Mouse (Mus musculus): ENCODE measurements around the gene Fam8a1. TPM values are rescaled to one million over a fixed set of nuclear protein-coding genes. Genes with fewer than 3 reads are reported as not detected.

Fam8a1 gene
- total and polyA plus RNA-seq, 3 experiments, result 8.4 to 16.5 TPM; not detected in 1

GRCm38 (mm10) chr13:46663461-46663964 is 5.8 kb upstream of the Fam8a1 start:
- peak; percentile 69 for DNase-seq (ENCODE audit: low read depth, low spot score)
- Histone ChIP-seq H3K9me3 (replicated peaks; ENCODE audit: insufficient read depth, low read length) (no peaks in the 10 kb centered on the region), H3K4me3 (ENCODE audit: control insufficient read depth in 1 of 2, insufficient read depth in 1 of 2, low read depth in 2 of 2, low read length in 2 of 2) (no peak overlapping the region), H3K27me3 (ENCODE audit: control insufficient read depth in 1 of 2, insufficient read depth in 2 of 2, low read length in 2 of 2) (peaks cover 0 to 4% of the 10 kb centered on the region in 2 experiments; a peak in 1 of 4 replicates), H3K9ac (ENCODE audit: control insufficient read depth, low read depth, low read length, poor library complexity, severe bottlenecking) (no peak overlapping the region), H3K27ac (ENCODE audit: control insufficient read depth, low read depth, low read length) (no peak overlapping the region), H3K79me2 (ENCODE audit: control insufficient read depth, insufficient read depth, low read length, poor library complexity) (no peaks in the 10 kb centered on the region), H3K36me3 (ENCODE audit: control insufficient read depth in 1 of 2, insufficient read depth in 2 of 2, low read length in 2 of 2) (peaks cover 0 to under 1% of the 10 kb centered on the region in 2 experiments; a peak in 1 of 4 replicates), H3K4me1 (ENCODE audit: control insufficient read depth in 1 of 2, insufficient read depth in 2 of 2, low read length in 2 of 2) (peaks cover 0 to 2% of the 10 kb centered on the region in 2 experiments; a peak in 2 of 4 replicates)
- peak; percentile 51 to 81 (median 53) for TF ChIP-seq CTCF (IDR thresholded peaks at IDR 0.05 in 2 of 3, conservative IDR thresholded peaks at IDR 0.05 in 1 of 3; ENCODE audit: control insufficient read depth in 1 of 3, insufficient read depth in 1 of 3, low read depth in 2 of 3, low read length in 3 of 3, poor library complexity in 1 of 3, severe bottlenecking in 1 of 3)
- TF ChIP-seq POLR2AphosphoS2 (IDR thresholded peaks at IDR 0.05; ENCODE audit: low read length), result no peak
- no peak for TF ChIP-seq BHLHE40 (IDR thresholded peaks at IDR 0.05; ENCODE audit: borderline replicate concordance, low read depth, low read length)
- peak; percentile 89 for TF ChIP-seq ZC3H11A (IDR thresholded peaks at IDR 0.05; ENCODE audit: low read depth, low read length)
- TF ChIP-seq NRF1 (IDR thresholded peaks at IDR 0.05; ENCODE audit: insufficient read depth, low read depth, low read length, poor library complexity, severe bottlenecking), result no peak
- peak; percentile 94 for TF ChIP-seq SMC3 (IDR thresholded peaks at IDR 0.05; ENCODE audit: low read depth, low read length)
- peak; percentile 86 for TF ChIP-seq RAD21 (IDR thresholded peaks at IDR 0.05; ENCODE audit: low read depth, low read length)
- no peak for TF ChIP-seq USF2 (IDR thresholded peaks at IDR 0.05; ENCODE audit: borderline replicate concordance in 1 of 2, insufficient read depth in 1 of 2, low read depth in 1 of 2, low read length in 2 of 2)

DNA sequence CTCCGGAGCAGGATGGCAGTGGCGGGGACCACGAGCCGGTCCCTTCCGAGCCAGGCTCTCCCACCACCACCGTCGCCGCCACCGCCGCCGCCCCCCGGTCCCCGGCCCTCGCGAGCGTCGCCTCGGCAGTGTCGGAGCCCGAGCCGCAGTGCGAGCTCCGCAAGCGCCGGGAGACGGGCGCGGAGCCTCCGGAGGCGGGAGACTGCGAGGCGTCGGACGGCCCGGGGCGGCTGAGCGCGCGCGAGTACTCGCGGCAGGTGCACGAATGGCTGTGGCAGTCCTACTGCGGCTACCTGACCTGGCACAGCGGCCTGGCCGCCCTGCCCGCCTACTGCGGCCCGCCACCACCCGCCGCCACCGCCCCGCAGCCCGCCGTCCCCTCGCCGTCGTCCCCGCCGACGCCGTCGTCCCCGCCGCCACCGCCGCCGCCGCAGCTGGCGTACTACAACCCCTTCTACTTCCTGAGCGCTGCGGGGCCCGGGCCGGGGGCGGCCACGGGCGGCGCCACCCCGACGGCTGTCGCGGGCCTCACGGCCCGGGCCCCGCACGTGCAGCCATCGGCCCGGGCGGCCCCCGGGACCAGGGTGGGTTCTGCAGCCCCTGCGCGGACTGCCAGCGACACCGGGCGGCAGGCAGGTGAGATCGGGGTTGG is 424 bp downstream of the Fam8a1 start:
- H3K9ac ChIP-seq (ENCODE audit: control insufficient read depth, low read depth, low read length, poor library complexity, severe bottlenecking), result peak overlapping the region; percentile 93
- TF ChIP-seq ZC3H11A (IDR thresholded peaks at IDR 0.05; ENCODE audit: low read depth, low read length) (no peak), MYC (IDR thresholded peaks at IDR 0.05; ENCODE audit: low read depth, low read length) (no peak), USF1 (IDR thresholded peaks at IDR 0.05; ENCODE audit: low read depth, low read length) (no peak), ZKSCAN1 (IDR thresholded peaks at IDR 0.05; ENCODE audit: low read depth, low read length) (no peak), JUND (IDR thresholded peaks at IDR 0.05; ENCODE audit: low read depth, low read length) (no peak), BHLHE40 (IDR thresholded peaks at IDR 0.05; ENCODE audit: borderline replicate concordance, low read depth, low read length) (0 out of 2 replicates have a peak, but pooled peaks have one; percentile 17), EP300 (IDR thresholded peaks at IDR 0.05; ENCODE audit: low read depth in 1 of 2, low read length in 2 of 2) (peak in 1 of 2 experiments; percentile 3; a peak in 1 of 4 replicates), CTCF (IDR thresholded peaks at IDR 0.05 in 2 of 3, conservative IDR thresholded peaks at IDR 0.05 in 1 of 3; ENCODE audit: control insufficient read depth in 1 of 3, insufficient read depth in 1 of 3, low read depth in 2 of 3, low read length in 3 of 3, poor library complexity in 1 of 3, severe bottlenecking in 1 of 3) (peak in 1 of 3 experiments; percentile 37; a peak in 2 of 6 replicates), NRF1 (IDR thresholded peaks at IDR 0.05; ENCODE audit: insufficient read depth, low read depth, low read length, poor library complexity, severe bottlenecking) (no peak), ZNF384 (IDR thresholded peaks at IDR 0.05; ENCODE audit: low read depth, low read length) (no peak), TCF12 (IDR thresholded peaks at IDR 0.05; ENCODE audit: low read depth, low read length) (no peak), POLR2A (IDR thresholded peaks at IDR 0.05; ENCODE audit: control insufficient read depth in 1 of 2, insufficient read depth in 1 of 2, low read depth in 1 of 2, low read length in 2 of 2, poor library complexity in 1 of 2) (no peak), GATA1 (IDR thresholded peaks at IDR 0.05; ENCODE audit: low read depth, low read length) (no peak), HCFC1 (IDR thresholded peaks at IDR 0.05; ENCODE audit: low read depth, low read length) (no peak), POLR2AphosphoS5 (IDR thresholded peaks at IDR 0.05; ENCODE audit: borderline replicate concordance, low read depth, low read length) (no peak), SIN3A (IDR thresholded peaks at IDR 0.05; ENCODE audit: low read length) (peak; percentile 2; the same call in 1 of the 2 replicates), NELFE (IDR thresholded peaks at IDR 0.05; ENCODE audit: low read depth, low read length) (no peak)
- H3K27ac ChIP-seq (ENCODE audit: control insufficient read depth, low read depth, low read length), result peak overlapping the region; percentile 9; the same call in 1 of the 2 replicates
- no peaks in the 10 kb centered on the region for H3K9me3 ChIP-seq (replicated peaks; ENCODE audit: insufficient read depth, low read length)
- peaks cover 0 to 4% of the 10 kb centered on the region in 2 experiments; a peak in 1 of 4 replicates for H3K27me3 ChIP-seq (ENCODE audit: control insufficient read depth in 1 of 2, insufficient read depth in 2 of 2, low read length in 2 of 2)
- H3K4me3 ChIP-seq (ENCODE audit: control insufficient read depth in 1 of 2, insufficient read depth in 1 of 2, low read depth in 2 of 2, low read length in 2 of 2), result peak overlapping the region; percentile 56 to 64
- H3K79me2 ChIP-seq (ENCODE audit: control insufficient read depth, insufficient read depth, low read length, poor library complexity), result peaks cover 9% of the 10 kb centered on the region
- peaks cover 0 to 10% of the 10 kb centered on the region in 2 experiments for H3K4me1 ChIP-seq (ENCODE audit: control insufficient read depth in 1 of 2, insufficient read depth in 2 of 2, low read length in 2 of 2)
- peaks cover 7 to 11% of the 10 kb centered on the region in 2 experiments for H3K36me3 ChIP-seq (ENCODE audit: control insufficient read depth in 1 of 2, insufficient read depth in 2 of 2, low read length in 2 of 2)
- DNase-seq (ENCODE audit: low read depth, low spot score), result no peak

Measured in MEL (cell line).